Mouse (Mus musculus) forebrain, embryonic 11.5 days (tissue): ENCODE measurements around the gene Gas7. TPM values are rescaled to one million over a fixed set of nuclear protein-coding genes. Genes with fewer than 3 reads are reported as not detected.

Experiments
- ATAC-seq: fragments of 200-750 bp; cut with Nextera tagmentation; replicated peaks from 2 replicates; pipeline ENCODE4 v1.8.0; 2017; ENCODE audit warnings: moderate TSS enrichment; ENCODE audit not compliant: low FRiP score
- DNase-seq: peaks from one replicate; pipeline ENCODE4 v3.0.0-alpha.2; 2017; ENCODE audit warnings: low spot score
- H3K27ac ChIP-seq: fragments of 300-500 bp; sonication (generic); 2 replicates; pipeline ENCODE4 v1.5.1; 2014; ENCODE audit warnings: low read depth, low read length
- H3K27me3 ChIP-seq: fragments of 300-500 bp; sonication (generic); 2 replicates; pipeline ENCODE4 v1.6.1; 2014; ENCODE audit warnings: mild to moderate bottlenecking, low read length, mixed read lengths; ENCODE audit not compliant: control insufficient read depth, insufficient read depth
- H3K36me3 ChIP-seq: fragments of 300-500 bp; sonication (generic); 2 replicates; pipeline ENCODE4 v1.6.1; 2014; ENCODE audit warnings: mild to moderate bottlenecking, low read length, moderate library complexity, mixed read lengths; ENCODE audit not compliant: control insufficient read depth, insufficient read depth
- H3K4me1 ChIP-seq: fragments of 300-500 bp; sonication (generic); replicated peaks from 2 replicates; pipeline ENCODE4 v1.6.1; 2014; ENCODE audit warnings: low read length, mixed read lengths; ENCODE audit not compliant: control insufficient read depth, insufficient read depth
- H3K4me2 ChIP-seq: fragments of 300-500 bp; sonication (generic); 2 replicates; pipeline ENCODE4 v1.6.1; 2014; ENCODE audit warnings: low read depth, mild to moderate bottlenecking, low read length, moderate library complexity, mixed read lengths; ENCODE audit not compliant: severe bottlenecking
- H3K4me3 ChIP-seq: fragments of 300-500 bp; sonication (generic); 2 replicates; pipeline ENCODE4 v1.5.1; 2014; ENCODE audit warnings: low read depth, low read length
- H3K9ac ChIP-seq: fragments of 300-500 bp; sonication (generic); 2 replicates; pipeline ENCODE4 v1.6.1; 2014; ENCODE audit warnings: low read length
- H3K9me3 ChIP-seq: fragments of 300-500 bp; sonication (generic); 2 replicates; pipeline ENCODE4 v1.6.1; 2016; ENCODE audit warnings: low read length, mixed read lengths; ENCODE audit not compliant: control insufficient read depth
- WGBS: fragments of 180-500 bp; shearing (Covaris S2); extraction: QIAGEN DNeasy Blood & Tissue Kit; methylation state at CpG from one replicate; pipeline ENCODE4 v1.1.7; 2014; 5-methylcytosine and 5-hydroxymethylcytosine counted together
- polyA plus RNA-seq: library from polyadenylated mRNA; unstranded; fragments of >200 nt; fragmentation: Nextera tagmentation; extraction: Ambion mirVana; gene quantifications from 2 replicates; pipeline ENCODE4 v1.2.1, GENCODE M21; 2014

Gene Gas7
- polyA plus RNA-seq, 1 experiment from 2014 or later: 3.4 TPM

DNA sequence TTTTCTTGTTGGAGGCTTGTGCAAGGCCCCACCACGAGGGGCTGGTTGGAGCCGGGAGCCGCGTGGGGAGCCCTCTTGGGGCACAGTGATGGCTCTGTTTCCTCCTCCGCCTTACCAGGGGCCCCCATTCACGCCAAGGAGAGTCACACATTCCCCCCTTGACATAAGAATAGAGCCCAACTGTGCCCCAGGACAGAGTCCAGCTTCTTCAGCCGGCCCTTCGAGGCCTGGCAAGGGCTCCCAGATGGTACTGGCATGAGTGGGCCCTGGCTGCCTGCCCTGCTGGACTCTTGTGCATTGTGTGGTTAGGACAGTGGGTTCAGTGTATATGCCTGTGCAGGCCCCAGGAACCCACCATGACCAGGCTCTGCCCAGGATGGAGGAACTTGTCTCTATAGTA lies 63.7 kb downstream of the Gas7 start:
- no peaks in the 10 kb centered on the region for H3K27me3 ChIP-seq
- H3K4me3 ChIP-seq: no peak overlapping the region
- no peak overlapping the region for H3K4me2 ChIP-seq
- no peak overlapping the region for H3K27ac ChIP-seq
- 93% methylated on average over 8 of the region's 8 CpGs for WGBS
- no peak for DNase-seq
- ATAC-seq: no peak
- no peak overlapping the region for H3K9ac ChIP-seq
- no peaks in the 10 kb centered on the region for H3K36me3 ChIP-seq
- H3K4me1 ChIP-seq: no peaks in the 10 kb centered on the region
- no peaks in the 10 kb centered on the region; the same call in 1 of the 2 replicates for H3K9me3 ChIP-seq

- Histone ChIP-seq H3K4me1 (no peaks in the 10 kb centered on the region), H3K9me3 (no peaks in the 10 kb centered on the region; the same call in 1 of the 2 replicates), H3K4me2 (no peak overlapping the region), H3K27ac (no peak overlapping the region), H3K36me3 (no peaks in the 10 kb centered on the region), H3K27me3 (no peaks in the 10 kb centered on the region), H3K4me3 (no peak overlapping the region), H3K9ac (no peak overlapping the region)
- ATAC-seq: no peak
- 78% methylated on average over 2 of the region's 2 CpGs for WGBS
- DNase-seq: no peak
Measured at GRCm38 (mm10) chr11:67522671-67523070, 67.4 kb downstream of the Gas7 start.

DNA sequence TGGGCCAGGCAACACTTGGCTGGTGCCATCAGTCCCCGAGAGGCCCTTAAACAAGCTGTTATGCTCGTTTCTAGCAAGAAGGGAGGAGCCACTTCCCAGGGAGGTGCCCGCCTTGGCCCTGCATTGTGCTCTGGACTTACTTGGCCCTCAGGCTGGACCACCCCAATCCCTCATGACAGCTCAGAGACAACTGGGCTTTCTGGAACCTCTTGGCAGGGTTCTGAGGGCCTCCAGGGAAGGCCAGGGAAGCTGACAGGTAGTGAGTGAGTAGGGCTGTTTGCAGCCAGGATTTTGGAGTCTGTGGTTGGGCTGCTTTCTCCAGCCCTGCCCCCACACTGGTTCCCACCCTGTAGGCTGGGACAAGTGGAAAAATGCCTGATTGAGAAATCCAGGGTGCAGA lies 68.6 kb downstream of the Gas7 start:
- Histone ChIP-seq H3K9ac (no peak overlapping the region), H3K4me3 (no peak overlapping the region), H3K9me3 (no peaks in the 10 kb centered on the region), H3K4me2 (no peak overlapping the region), H3K27ac (no peak overlapping the region), H3K4me1 (no peaks in the 10 kb centered on the region), H3K27me3 (no peaks in the 10 kb centered on the region), H3K36me3 (no peaks in the 10 kb centered on the region)
- DNase-seq (no peak), ATAC-seq (no peak)
- WGBS: 41% methylated on average over 3 of the region's 3 CpGs

- no peak overlapping the region for H3K4me3 ChIP-seq
Measured at GRCm38 (mm10) chr11:67524731-67525130, 69.5 kb downstream of the Gas7 start.

DNA sequence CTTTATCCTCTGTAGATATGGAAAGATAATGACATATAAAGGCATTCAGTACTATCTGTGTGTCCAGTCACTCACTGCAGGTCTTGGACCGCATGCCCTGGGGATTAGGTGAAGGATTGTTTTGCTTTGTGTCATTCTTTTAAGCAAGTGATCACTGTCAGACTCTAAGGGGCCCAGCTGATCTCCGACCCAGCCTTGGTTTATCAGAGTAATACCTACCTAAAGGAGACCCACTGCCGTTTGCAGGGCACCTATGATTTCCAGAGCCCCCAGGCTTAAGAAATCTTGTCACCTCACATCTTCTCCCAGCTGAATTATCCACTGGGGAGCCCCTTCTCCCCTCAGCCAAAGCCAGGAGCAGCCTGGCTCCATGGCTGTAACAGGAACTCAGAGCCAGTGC lies 70.6 kb downstream of the Gas7 start:
- Histone ChIP-seq H3K4me2 (no peak overlapping the region), H3K4me1 (no peaks in the 10 kb centered on the region), H3K27ac (no peak overlapping the region), H3K27me3 (no peaks in the 10 kb centered on the region), H3K9me3 (no peaks in the 10 kb centered on the region), H3K36me3 (no peaks in the 10 kb centered on the region), H3K4me3 (no peak overlapping the region), H3K9ac (no peak overlapping the region)
- DNase-seq (no peak), ATAC-seq (no peak)
- WGBS: 65% methylated on average over 3 of the region's 3 CpGs

More at GRCm38 (mm10) chr11:67524731-67525130, 69.5 kb downstream of the Gas7 start:
- 73% methylated on average over 2 of the region's 2 CpGs for WGBS
- no peak overlapping the region for H3K27ac ChIP-seq
- no peak for ATAC-seq
- no peaks in the 10 kb centered on the region for H3K4me1 ChIP-seq
- H3K36me3 ChIP-seq: no peaks in the 10 kb centered on the region
- H3K4me2 ChIP-seq: no peak overlapping the region
- no peaks in the 10 kb centered on the region for H3K9me3 ChIP-seq
- DNase-seq: no peak
- no peak overlapping the region for H3K9ac ChIP-seq
- no peaks in the 10 kb centered on the region for H3K27me3 ChIP-seq

- DNase-seq (no peak), ATAC-seq (no peak)
- H3K36me3 ChIP-seq: no peaks in the 10 kb centered on the region
- 87% methylated on average over 12 of the region's 12 CpGs for WGBS
- no peaks in the 10 kb centered on the region for H3K9me3 ChIP-seq
- H3K4me3 ChIP-seq: no peak overlapping the region
- no peaks in the 10 kb centered on the region for H3K4me1 ChIP-seq
- no peak overlapping the region for H3K4me2 ChIP-seq
- no peaks in the 10 kb centered on the region for H3K27me3 ChIP-seq
- no peak overlapping the region for H3K27ac ChIP-seq
- H3K9ac ChIP-seq: no peak overlapping the region
Measured at GRCm38 (mm10) chr11:67526621-67527545, 71.6 kb downstream of the Gas7 start.

DNA sequence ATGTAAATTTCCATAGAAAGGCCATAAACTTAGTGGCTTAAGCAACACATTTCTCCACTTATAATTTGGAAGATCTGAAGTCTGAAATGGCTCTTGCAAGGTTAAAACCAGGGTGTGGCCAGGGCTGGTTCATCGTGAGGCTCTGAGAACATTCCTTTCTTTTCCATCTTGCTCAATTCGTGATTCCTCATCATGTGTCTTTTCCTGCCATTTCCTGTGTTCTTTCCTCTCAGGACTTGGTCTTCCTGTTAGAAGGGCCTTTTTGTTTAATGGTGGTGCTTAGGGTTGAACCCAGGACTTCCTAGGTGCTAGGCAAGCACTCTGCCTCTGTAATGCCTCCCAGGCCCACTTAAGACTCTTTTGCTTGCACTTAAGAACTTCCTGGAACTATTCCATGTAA lies 76.0 kb downstream of the Gas7 start:
- Histone ChIP-seq H3K27me3 (no peaks in the 10 kb centered on the region), H3K27ac (no peak overlapping the region), H3K9ac (no peak overlapping the region), H3K9me3 (no peaks in the 10 kb centered on the region), H3K4me3 (no peak overlapping the region), H3K4me1 (no peaks in the 10 kb centered on the region), H3K36me3 (no peaks in the 10 kb centered on the region), H3K4me2 (no peak overlapping the region)
- WGBS: 90% methylated on average over 2 of the region's 2 CpGs
- DNase-seq (no peak), ATAC-seq (no peak)

DNA sequence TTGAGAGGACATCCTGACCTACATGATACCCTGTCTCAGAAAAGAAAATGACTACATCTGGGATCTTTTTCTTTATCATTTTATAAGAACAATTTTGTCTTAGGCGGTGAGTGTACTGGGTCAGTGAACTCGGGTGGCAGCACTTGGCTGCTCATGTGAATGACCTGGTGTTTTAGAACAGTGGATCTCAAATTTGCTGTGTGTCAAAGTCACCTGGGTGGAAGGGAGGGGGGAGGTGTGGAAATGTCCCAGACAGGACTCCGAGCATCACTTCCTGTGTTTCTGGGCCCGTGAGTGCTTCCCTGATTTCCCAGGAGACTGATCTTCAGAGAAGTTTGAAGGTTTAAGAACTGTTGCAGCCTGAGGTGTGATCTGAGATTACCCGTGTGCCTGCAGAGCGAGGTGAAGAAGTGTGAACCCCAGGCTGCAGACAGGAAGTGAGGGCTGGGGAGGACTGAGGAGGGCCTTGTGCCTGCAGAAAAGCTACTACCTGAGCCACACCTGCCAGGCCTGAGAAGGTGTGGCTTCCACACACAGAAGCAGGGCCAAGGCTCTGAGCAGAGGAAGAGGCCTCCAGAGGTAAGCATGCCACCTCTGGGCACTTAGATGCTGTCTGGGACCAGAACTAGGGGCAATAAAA lies 76.8 kb downstream of the Gas7 start:
- H3K9me3 ChIP-seq: no peaks in the 10 kb centered on the region
- no peak overlapping the region for H3K9ac ChIP-seq
- DNase-seq: no peak
- no peak overlapping the region for H3K4me3 ChIP-seq
- H3K4me2 ChIP-seq: no peak overlapping the region
- no peak for ATAC-seq
- WGBS: 84% methylated on average over 6 of the region's 6 CpGs
- H3K4me1 ChIP-seq: no peaks in the 10 kb centered on the region
- H3K27me3 ChIP-seq: no peaks in the 10 kb centered on the region
- no peaks in the 10 kb centered on the region for H3K36me3 ChIP-seq
- no peak overlapping the region for H3K27ac ChIP-seq
